Mouse (Mus musculus): Measurements from ENCODE around the gene Snrpc. TPM values are rescaled to one million over a fixed set of nuclear protein-coding genes. Genes with fewer than 3 reads are reported as not detected.
A peak's percentile ranks its signal among the peaks of the same experiment; 100 is the strongest.

Snrpc gene
- polyA plus RNA-seq, 1 experiment from 2014 or later: 433 TPM

DNA sequence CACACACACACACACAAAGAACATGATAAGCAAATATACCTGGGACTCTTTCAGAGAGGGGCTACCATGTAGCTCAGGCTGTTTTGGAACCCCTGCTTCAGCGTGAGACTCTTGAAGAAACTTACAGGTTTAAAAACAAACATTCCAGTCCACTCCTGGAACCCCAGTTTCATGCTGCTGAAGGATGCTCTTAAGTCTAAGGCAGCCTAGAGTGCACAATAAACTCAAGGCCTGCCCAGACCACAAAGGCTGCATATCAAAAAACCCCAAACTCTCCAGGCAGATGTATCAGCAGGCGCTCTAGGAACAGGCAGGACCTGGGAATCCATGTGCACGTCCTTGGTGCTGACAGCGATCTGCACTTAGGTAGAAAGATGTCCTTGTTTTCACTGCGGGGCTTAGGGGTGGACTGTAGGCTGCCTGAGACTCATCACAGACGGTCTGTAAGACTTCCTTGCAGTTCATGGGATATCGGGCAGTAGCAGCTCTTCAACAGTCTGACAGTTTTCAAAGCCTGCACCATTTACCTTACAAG, 33.7 kb upstream of the Snrpc start:
- H3K27me3 ChIP-seq (ENCODE audit: insufficient read depth, poor library complexity, severe bottlenecking): no peaks in the 10 kb centered on the region
- 87% methylated on average over 7 of the region's 7 CpGs for WGBS
- no peak for DNase-seq (ENCODE audit: low spot score)
- no peaks in the 10 kb centered on the region for H3K9me3 ChIP-seq
- peaks cover 30% of the 10 kb centered on the region for H3K4me1 ChIP-seq (replicated peaks)
- no peak overlapping the region for H3K27ac ChIP-seq
- H3K4me3 ChIP-seq: no peak overlapping the region
- H3K36me3 ChIP-seq: no peaks in the 10 kb centered on the region

DNA sequence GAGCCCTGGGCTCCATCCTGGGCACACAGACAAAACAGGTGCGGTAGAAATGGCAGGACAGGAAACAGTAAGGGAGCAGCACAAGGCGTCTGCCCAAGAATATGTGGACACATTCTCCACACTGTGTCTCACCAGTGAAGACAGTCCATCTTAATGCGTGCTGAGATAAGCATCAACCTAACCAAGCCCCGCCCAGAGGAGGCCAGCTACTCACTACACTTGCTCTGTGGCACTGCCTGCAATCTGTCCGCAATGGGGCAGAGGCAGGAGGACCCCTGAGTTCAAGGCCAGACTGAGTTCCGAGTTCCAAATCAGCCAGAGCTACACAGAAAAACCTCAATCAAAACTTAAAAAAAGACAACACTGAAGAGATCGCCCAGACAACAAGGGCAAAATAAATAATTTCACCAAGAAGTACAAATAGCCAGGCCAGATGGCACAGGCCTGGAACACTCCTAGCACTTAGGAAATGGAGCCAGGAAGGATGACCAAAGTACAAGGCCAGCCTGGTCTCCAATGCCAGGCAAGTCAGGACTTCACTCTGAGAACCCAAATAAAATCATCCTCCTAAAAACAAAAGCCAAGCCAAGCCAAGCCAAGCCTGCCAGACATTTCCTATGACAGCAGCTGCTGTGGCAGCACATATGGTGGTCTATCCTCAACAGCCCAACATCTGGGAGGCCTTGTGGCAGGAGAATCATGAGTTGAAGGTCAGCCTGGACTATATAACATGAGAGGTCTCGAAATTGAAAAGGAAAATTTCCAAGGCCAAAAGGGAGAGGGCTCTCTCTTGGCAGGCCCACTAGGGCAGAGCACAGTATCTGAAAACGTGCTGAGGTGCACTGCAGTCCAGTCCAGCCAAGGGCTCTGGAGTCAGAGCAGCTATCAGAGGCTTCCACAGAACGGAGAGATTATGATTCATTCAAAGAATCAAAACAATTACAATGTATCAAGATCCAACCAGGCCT, 32.9 kb upstream of the Snrpc start:
- Histone ChIP-seq H3K27me3 (ENCODE audit: insufficient read depth, poor library complexity, severe bottlenecking) (no peaks in the 10 kb centered on the region), H3K9me3 (no peaks in the 10 kb centered on the region), H3K36me3 (no peaks in the 10 kb centered on the region; the same call in 1 of the 2 replicates), H3K4me3 (no peak overlapping the region), H3K27ac (no peak overlapping the region), H3K4me1 (replicated peaks) (peaks cover 24% of the 10 kb centered on the region)
- WGBS: 87% methylated on average over 10 of the region's 10 CpGs
- no peak for DNase-seq (ENCODE audit: low spot score)

DNA sequence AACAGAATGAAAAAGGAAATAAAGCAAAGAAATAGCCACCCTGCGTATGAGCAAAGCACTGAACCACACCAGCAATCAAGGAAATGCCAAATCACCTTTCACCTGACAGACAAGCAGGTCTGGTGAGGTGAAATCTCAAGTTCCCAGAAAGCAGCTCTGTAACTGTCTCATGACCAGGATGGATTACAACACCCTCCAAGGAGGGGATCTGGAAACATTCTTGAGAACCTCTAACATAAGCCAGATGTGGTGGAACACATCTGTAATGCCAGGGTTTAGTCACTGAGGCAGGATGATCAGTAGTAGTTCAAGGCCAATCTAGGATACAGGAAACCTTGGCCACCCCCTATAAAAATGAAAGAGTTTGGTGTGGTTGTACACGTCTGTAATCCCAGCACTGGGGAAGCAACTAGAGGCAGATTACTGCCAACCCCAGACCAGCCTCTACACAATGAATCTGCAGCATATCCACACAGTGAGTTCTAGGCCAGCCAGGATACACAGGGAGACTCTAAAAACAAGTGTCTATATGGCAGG, 30.3 kb upstream of the Snrpc start:
- 87% methylated on average over 2 of the region's 2 CpGs for WGBS

DNA sequence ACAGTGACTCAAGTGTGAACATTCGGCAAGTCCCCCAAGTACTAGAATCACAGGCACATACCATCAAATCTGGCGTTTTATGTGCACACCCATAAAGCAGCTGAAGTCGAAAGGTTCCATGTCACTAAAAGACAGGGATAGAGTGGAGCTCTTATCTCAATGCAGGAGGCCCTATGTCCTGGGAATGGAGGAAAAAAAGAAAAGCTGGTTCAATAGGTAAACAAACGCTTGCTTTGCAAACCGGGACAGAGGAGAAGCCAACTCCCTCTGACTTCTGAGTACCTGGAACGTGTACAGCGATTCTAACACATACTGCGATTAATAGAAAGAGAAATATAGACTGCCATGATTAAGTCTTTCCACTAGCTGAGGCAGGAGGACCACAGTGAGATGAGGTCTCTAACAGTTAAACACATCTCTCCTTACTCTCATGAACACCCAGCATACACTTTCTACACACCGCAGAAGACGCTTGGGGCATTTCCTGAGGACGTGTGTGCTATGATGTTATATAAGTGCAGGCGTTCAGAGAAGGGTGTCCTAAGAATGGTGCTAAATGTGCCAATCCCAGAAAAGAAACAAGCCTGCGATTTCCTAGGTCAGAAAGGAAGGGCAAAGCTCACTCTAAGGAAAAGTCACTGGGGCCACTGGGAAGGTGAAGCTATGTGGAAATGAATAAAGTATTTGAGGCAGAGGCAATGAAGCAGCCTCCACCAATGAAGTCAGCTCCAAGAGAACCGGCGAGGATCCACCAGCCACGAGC, 27.2 kb upstream of the Snrpc start:
- Histone ChIP-seq H3K36me3 (peaks cover 3% of the 10 kb centered on the region; the same call in 1 of the 2 replicates), H3K4me3 (no peak overlapping the region), H3K9me3 (no peaks in the 10 kb centered on the region), H3K4me1 (replicated peaks) (0 out of 2 replicates have a peak, but pooled peaks cover 3% of the 10 kb centered on the region), H3K27ac (no peak overlapping the region), H3K27me3 (ENCODE audit: insufficient read depth, poor library complexity, severe bottlenecking) (no peaks in the 10 kb centered on the region)
- no peak for DNase-seq (ENCODE audit: low spot score)
- 90% methylated on average over 16 of the region's 16 CpGs for WGBS

More for the DNA sequence above, 30.3 kb upstream of the Snrpc start:
- Histone ChIP-seq H3K4me3 (no peak overlapping the region), H3K27ac (no peak overlapping the region), H3K27me3 (ENCODE audit: insufficient read depth, poor library complexity, severe bottlenecking) (no peaks in the 10 kb centered on the region), H3K36me3 (peaks cover 3% of the 10 kb centered on the region; the same call in 1 of the 2 replicates), H3K4me1 (replicated peaks) (0 out of 2 replicates have a peak, but pooled peaks cover 16% of the 10 kb centered on the region), H3K9me3 (no peaks in the 10 kb centered on the region)
- DNase-seq (ENCODE audit: low spot score): no peak

DNA sequence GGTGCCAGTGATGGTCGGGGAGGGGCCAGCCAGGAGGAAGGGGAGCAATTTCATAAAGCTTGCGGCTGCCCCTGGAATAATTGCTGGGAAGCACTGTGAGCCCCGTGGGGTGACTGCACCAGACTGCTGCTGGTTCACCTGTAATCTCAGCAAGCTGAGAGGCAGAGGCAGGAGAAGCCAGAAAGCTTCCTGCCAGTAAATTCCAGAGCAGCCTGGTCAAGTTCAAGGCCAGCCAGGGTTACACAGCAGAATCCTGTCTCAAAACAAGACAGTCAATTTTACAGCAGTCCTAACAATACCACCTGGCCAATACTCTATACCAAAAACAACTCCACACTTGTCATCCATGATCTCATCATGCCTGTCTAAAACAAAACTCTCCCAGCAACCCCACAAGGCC, 26.0 kb upstream of the Snrpc start:
- Histone ChIP-seq H3K36me3 (peaks cover 3% of the 10 kb centered on the region; the same call in 1 of the 2 replicates), H3K4me1 (replicated peaks) (0 out of 2 replicates have a peak, but pooled peaks cover 3% of the 10 kb centered on the region), H3K27ac (no peak overlapping the region), H3K4me3 (no peak overlapping the region), H3K27me3 (ENCODE audit: insufficient read depth, poor library complexity, severe bottlenecking) (no peaks in the 10 kb centered on the region), H3K9me3 (no peaks in the 10 kb centered on the region)
- no peak for DNase-seq (ENCODE audit: low spot score)
- WGBS: 85% methylated on average over 3 of the region's 3 CpGs

DNA sequence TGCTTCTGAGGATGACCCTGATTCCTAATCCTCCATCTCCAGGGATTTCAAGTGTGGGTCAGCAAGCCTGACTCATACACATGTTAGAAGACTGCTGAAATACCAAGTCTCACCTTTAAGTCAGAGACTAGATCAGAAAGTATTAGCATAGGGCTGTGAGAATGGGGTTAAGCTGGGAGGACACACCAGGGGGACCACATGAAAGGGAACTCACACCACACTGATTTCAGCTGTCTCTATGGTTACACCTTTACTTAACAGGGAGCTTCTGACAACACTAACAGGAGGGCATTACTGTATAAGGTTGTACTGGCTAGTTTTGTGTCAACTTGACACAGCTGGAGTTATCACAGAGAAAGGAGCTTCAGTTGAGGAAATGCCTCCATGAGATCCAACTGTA, 23.3 kb upstream of the Snrpc start:
- no peaks in the 10 kb centered on the region for H3K9me3 ChIP-seq
- no peak overlapping the region for H3K27ac ChIP-seq
- no peak overlapping the region for H3K4me3 ChIP-seq
- no peaks in the 10 kb centered on the region for H3K27me3 ChIP-seq (ENCODE audit: insufficient read depth, poor library complexity, severe bottlenecking)
- DNase-seq (ENCODE audit: low spot score): no peak
- H3K36me3 ChIP-seq: peaks cover 3% of the 10 kb centered on the region; the same call in 1 of the 2 replicates
- H3K4me1 ChIP-seq (replicated peaks): peaks cover 20% of the 10 kb centered on the region

DNA sequence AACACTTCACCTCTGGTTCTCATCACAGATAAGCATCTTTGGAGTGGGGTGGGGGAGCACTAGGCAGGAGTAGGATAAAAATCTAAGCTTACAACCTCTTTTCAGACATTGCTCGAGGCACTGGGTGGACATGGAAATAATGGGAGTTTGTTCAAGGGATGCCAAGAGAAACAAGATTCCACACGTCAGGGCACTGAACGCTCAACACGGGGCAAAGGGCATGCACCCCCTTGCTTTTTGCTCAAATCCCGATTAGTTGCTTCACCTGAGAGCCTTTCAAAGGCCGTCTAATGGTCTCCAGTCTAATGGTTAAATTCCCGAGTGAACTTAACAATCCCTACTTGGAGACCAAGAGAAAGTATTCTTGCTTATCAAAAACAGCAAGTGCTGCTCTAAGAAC, 18.9 kb upstream of the Snrpc start:
- Histone ChIP-seq H3K4me3 (peak overlapping the region; percentile 100), H3K9me3 (no peaks in the 10 kb centered on the region), H3K27ac (no peak overlapping the region; the same call in 1 of the 2 replicates)

DNA sequence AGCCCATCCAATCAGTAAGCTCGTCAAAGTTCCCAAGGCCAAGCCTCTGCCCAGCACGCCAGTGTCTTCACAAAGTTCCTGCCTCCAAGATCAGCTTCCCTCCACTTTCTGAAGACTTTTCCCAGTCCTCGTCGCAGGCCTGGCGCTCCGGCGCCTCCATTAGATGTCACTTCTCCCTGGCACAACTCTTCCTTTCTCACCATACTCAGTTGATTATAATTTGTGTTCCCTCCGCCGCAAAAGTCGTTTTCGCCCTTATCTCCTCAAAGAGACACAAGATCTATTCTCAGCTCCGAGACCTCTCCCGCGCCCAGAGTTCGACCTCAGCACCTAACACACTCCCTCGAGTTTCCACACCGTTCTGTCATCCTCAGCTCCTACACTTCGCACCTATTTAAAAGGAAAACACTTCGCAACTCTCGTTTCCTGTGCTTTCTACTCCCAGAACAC, 18.4 kb upstream of the Snrpc start:
- H3K27me3 ChIP-seq (ENCODE audit: insufficient read depth, poor library complexity, severe bottlenecking): no peaks in the 10 kb centered on the region
- no peaks in the 10 kb centered on the region for H3K9me3 ChIP-seq
- peaks cover 29% of the 10 kb centered on the region for H3K4me1 ChIP-seq (replicated peaks)
- peak; percentile 25 for DNase-seq (ENCODE audit: low spot score)
- WGBS: under 1% methylated on average over 20 of the region's 20 CpGs
- H3K27ac ChIP-seq: peak overlapping the region; percentile 90
- peak overlapping the region; percentile 100 for H3K4me3 ChIP-seq
- no peaks in the 10 kb centered on the region for H3K36me3 ChIP-seq

More for the DNA sequence above, 18.9 kb upstream of the Snrpc start:
- DNase-seq (ENCODE audit: low spot score): no peak
- H3K4me1 ChIP-seq (replicated peaks): peaks cover 29% of the 10 kb centered on the region
- 35% methylated on average over 7 of the region's 7 CpGs for WGBS
- no peaks in the 10 kb centered on the region for H3K27me3 ChIP-seq (ENCODE audit: insufficient read depth, poor library complexity, severe bottlenecking)
- H3K36me3 ChIP-seq: no peaks in the 10 kb centered on the region

DNA sequence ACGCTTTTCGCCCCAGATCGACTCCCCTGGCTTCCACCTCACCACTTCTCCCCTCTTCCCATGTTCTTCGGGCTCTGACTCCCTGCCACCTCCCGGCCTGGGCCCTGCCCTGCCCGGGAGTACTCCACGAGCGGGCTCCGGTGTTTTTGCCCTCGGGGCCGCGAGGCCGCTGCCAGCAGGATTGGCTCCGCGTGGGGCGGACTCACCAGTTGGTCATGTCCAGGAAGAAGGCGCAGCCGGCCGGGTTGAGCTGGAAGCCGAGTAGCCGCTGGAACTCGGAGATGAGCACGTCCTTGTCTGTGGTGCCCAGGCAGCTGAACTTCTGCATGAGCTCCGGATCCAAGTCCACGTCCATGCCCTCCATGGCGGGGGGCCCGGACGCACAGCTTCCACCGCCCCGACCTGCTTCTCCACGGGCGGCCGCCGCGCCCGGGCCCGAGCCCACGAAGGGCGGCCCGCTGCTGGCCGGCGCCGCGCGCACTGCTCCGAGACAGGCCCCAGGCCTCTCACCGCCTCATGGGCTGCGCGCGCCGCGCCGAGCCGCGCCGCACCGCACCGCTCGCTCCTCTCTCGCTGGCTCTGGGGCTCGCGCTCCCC, 17.9 kb upstream of the Snrpc start:
- H3K27me3 ChIP-seq (ENCODE audit: insufficient read depth, poor library complexity, severe bottlenecking): no peaks in the 10 kb centered on the region
- no peaks in the 10 kb centered on the region for H3K36me3 ChIP-seq
- no peaks in the 10 kb centered on the region for H3K9me3 ChIP-seq
- H3K4me3 ChIP-seq: peak overlapping the region; percentile 100
- WGBS: 1% methylated on average over 62 of the region's 62 CpGs
- H3K4me1 ChIP-seq (replicated peaks): peaks cover 30% of the 10 kb centered on the region
- no peak for DNase-seq (ENCODE audit: low spot score)
- H3K27ac ChIP-seq: peak overlapping the region; percentile 90

DNA sequence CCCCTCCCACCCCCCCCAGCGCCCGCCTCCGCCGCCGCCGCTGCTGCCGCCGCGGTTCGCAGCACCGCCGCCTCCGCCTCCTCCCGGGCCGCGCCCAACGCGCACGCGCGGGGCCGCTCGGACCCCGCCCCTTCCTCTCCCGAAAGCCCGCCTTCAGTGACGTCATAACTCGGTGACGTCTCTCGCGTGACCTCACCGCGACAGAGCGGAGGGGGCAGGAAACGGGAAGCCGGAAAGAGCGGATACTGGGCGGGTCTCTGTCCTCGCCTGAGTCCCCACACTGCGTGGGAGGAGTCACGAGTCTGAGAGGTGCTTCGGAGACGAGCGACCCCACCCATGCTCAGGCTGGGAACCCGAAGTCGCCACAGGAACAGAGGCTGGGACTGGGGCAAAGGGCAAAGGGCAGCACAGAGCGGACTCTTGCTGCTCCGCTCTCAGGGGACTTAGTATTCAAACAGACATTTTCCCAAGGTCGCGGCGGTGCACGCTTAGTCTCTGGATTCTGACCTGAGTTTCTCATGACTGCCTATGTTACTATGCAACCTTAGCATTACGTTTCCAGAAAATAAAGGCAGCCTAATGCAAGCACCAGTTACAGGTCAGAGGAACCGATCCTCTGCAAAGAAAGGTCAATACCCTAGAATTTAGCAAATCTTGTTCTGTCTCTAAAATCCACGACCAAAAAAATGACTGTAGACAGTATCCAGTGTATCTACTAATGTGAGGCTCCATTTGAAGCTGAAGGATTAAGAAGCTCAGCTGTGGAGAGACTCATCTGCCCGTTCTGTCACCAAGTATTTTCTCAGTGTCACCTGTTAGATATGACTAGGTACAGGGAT, 17.2 kb upstream of the Snrpc start, which contains the start of gene D17Wsu92e:
D17Wsu92e (minus strand) TSS at position 81 of the 839 bp plus-strand sequence.
- WGBS: 2% methylated on average over 51 of the region's 56 CpGs
- Histone ChIP-seq H3K27ac (peak within 1 kb of the TSS; percentile 90), H3K9me3 (no peaks in the 10 kb centered on the region), H3K36me3 (no peaks in the 10 kb centered on the region), H3K4me1 (replicated peaks) (peaks cover 37% of the 10 kb centered on the region), H3K27me3 (ENCODE audit: insufficient read depth, poor library complexity, severe bottlenecking) (no peaks in the 10 kb centered on the region), H3K4me3 (peak within 1 kb of the TSS; percentile 100)
- peak; percentile 99 for DNase-seq (ENCODE audit: low spot score)

Data from hindbrain, embryonic 10.5 days (tissue).